Mouse (Mus musculus) embryonic fibroblast, embryonic 13.5 days (primary cell): ENCODE results near the gene Rpl31. TPM values are rescaled to one million over a fixed set of nuclear protein-coding genes. Genes with fewer than 3 reads are reported as not detected.

Experiments used
- H3K27ac ChIP-seq: 2 replicates; pipeline ENCODE4 v1.5.1; 2012; ENCODE audit warnings: low read length, control low read depth, inconsistent platforms; ENCODE audit not compliant: insufficient read depth
- H3K4me1 ChIP-seq: 2 replicates; pipeline ENCODE4 v1.6.1; 2011; ENCODE audit warnings: low read length; ENCODE audit not compliant: control insufficient read depth, insufficient read depth
- H3K4me3 ChIP-seq: 2 replicates; pipeline ENCODE4 v1.5.1; 2011; ENCODE audit warnings: mild to moderate bottlenecking, control low read depth, low read length; ENCODE audit not compliant: insufficient read depth
- CTCF ChIP-seq: IDR thresholded peaks from 2 replicates; pipeline ENCODE4 v1.5.1; 2011; ENCODE audit warnings: mild to moderate bottlenecking, control low read depth, low read length, moderate library complexity, borderline replicate concordance; ENCODE audit not compliant: insufficient read depth
- POLR2A ChIP-seq: IDR thresholded peaks from 2 replicates; pipeline ENCODE4 v1.6.1; 2011; ENCODE audit warnings: low read depth, mild to moderate bottlenecking, control low read depth, low read length, moderate library complexity
- polyA plus RNA-seq: library from polyadenylated mRNA; stranded (reverse); fragments of >200 nt; gene quantifications from 2 replicates; pipeline ENCODE4 v1.2.4, GENCODE M21; 2011; ENCODE audit warnings: low read depth; ENCODE audit not compliant: missing spikeins, insufficient read length

Gene Rpl31
- 1,424 and 1,489 TPM in 2 replicates for polyA plus RNA-seq

DNA sequence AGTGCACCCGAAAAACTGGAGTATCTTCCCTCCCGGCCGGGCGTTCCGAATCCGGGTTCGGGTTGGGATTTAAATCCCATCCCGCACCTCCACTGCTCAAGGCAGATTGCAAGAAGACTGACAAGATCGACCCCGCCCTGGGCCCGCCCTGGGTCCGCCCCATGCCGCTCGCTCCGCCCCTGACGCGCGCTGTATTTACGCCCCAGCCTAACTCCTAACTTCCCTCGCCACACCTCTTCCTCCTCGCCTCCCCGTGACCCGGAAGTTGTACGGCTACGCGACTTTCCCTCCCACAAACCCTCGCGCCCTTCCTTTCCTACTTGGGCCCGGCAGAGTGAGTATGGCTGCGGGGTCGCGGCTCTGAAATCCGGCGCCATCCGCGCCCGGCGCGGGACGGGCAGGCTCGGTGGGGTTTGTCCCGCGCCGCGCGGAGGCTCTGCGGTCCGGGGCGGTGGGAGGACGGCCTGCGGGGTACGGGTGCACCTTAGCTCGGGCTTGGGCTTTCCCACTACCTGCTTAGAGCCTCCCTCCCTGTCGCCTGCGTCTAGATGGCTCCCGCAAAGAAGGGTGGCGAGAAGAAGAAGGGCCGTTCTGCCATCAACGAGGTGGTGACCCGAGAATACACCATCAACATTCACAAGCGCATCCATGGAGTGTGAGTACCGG is at the start of gene Rpl31:
TSS of gene Rpl31 (plus strand) at position 242 of the 666 bp plus-strand sequence.
- TF ChIP-seq CTCF (no peak), POLR2A (peak; percentile 87)
- H3K27ac ChIP-seq, result peak within 1 kb of the TSS; percentile 34; the same call in 1 of the 2 replicates
- H3K4me1 ChIP-seq, result 0 out of 2 replicates have a peak, but pooled peaks cover 2% of the 10 kb centered on the region
- H3K4me3 ChIP-seq, result peak within 1 kb of the TSS; percentile 96

DNA sequence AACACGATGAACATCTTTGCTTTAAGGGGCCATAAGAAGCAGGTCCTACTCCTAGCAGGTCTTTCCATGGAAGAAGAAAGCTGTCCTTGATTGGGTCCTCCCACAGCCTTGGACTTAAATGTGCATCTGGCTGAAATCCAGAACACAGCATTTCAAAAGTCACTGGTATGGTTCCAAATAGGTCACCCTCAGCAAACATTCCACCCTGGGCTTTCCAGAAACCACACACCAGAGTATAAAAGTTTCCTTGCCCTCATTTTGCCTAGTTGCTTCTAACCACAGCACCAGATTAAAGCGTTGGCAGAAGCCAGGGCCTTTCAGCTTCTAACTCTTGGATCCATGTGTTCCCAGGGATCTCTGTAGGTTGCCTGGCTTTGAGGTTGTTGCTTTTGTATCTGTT is 49.7 kb upstream of the Rpl31 start:
- Histone ChIP-seq H3K4me1 (peaks cover 10% of the 10 kb centered on the region), H3K4me3 (no peak overlapping the region), H3K27ac (peak overlapping the region; percentile 30; the same call in 1 of the 2 replicates)
- TF ChIP-seq POLR2A, result no peak
- no peak for TF ChIP-seq CTCF

DNA sequence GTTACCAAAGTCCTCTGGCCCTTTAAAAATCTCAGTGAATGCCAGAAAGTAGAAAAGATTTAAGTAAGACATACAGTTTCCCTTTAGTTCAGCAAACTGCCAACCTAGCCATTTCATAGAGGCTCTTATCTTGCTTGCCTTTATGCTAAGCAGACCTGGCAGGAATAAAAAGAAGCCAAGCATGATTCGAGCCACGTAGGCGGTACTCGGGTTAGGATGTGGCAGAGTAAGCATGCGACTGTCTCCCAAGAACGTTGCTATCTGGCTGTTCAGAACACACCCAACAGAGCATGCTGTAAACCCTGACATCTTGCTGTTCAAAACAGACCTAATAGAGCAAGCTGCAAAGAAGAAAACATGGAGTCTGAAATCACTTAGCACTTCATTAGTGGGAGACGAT is 48.8 kb upstream of the Rpl31 start:
- Histone ChIP-seq H3K27ac (peak overlapping the region; percentile 2; the same call in 1 of the 2 replicates), H3K4me1 (peaks cover 10% of the 10 kb centered on the region), H3K4me3 (no peak overlapping the region)
- no peak for TF ChIP-seq POLR2A
- no peak for TF ChIP-seq CTCF

DNA sequence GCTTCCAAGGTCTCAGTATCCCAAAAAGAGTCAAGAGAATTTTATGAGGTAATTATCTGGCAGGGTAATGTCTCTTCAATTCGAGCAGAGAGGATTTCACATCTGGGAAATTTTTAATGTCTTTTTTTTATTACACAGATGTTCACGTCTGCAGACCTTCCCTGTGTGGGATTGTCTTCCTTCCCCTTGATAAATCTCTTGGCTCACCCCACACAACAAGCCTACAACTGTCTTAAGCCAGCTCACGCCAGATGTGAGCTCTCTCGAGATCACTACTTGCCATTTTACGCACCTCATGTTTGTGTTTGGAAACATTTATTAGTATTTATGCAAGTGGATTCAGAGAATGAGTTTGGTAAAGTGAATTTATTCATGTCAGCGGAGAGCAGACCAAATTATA is 45.7 kb upstream of the Rpl31 start:
- Histone ChIP-seq H3K27ac (no peak overlapping the region), H3K4me1 (peaks cover 10% of the 10 kb centered on the region), H3K4me3 (no peak overlapping the region)
- TF ChIP-seq CTCF, result no peak
- no peak for TF ChIP-seq POLR2A

DNA sequence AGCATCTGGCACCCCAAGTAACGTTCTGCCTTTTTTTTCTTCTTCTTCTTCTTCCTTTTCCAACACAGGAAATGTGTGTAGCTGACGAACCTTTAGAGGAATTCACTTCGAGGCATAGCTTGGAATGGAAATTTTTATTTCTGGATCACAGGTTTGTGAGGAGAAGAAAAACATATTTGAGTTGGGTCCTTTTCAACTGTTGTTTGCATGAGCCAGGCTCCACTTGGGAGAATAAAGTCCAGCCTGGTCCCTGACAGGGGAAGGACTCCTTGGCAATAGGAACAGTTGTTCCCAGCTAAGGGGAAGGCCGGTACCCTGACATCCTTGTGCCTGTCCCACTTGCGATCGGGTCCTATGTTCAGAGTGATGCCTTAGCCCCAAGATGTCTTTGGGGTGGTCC is 42.4 kb upstream of the Rpl31 start:
- Histone ChIP-seq H3K4me1 (no peaks in the 10 kb centered on the region), H3K27ac (no peak overlapping the region), H3K4me3 (no peak overlapping the region)
- TF ChIP-seq CTCF (no peak), POLR2A (no peak)

DNA sequence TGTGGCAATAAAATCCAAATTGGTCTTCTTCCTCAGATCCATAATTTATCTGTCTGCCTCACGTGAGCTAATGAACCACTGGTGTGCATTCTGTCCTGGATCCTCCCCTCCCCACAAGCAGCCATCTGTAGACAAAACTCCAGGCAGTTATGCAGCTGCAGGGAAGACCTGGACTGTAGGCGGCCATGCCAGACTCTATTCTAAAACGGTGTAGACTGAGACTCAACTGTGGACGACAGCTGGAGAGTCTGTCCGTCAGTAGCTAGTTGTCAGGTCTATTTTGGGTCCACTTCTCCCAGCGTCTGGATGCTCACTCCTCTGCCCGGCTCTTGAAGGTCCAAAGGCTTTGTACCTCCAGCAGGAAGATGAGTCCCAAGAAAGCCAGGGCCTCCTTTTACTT is 40.1 kb upstream of the Rpl31 start:
- Histone ChIP-seq H3K4me3 (no peak overlapping the region), H3K4me1 (no peaks in the 10 kb centered on the region), H3K27ac (no peak overlapping the region)
- TF ChIP-seq POLR2A (no peak), CTCF (no peak)

DNA sequence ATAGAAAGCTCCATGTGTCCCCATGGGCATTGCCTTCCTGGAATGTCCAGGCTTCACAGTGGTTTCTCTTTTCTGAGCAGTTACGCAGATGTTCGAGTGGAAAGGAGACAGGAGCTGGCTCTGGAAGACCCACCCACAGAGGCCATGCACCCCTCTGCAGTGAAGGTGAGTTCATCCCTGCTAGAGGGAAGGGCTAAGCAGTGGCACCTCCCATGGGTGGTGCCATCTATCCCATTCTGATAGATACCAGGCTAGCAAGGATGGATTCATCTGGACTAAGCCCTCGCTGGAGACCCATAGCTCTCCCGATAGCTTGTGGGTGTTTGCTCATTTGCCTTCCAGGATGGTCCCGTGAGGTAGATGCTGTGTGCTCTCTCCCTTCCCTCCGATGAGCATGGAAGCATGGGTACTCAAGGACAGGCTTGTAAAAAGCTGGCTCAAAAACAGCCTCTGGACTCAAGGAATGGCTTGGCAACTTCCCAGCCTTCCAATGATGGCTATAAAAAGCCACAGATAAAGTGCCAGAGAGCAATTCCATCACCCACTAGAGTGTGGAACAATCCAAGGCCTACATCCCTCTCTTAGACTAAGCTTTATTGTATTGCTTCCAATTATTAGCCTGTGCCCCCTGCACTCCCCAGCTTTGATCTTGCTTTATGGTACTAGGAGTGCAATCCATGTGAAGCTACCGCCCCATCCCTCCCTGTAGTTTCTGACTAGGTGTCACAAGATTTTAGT is 36.6 kb upstream of the Rpl31 start:
- no peaks in the 10 kb centered on the region for H3K4me1 ChIP-seq
- TF ChIP-seq POLR2A (no peak), CTCF (no peak)
- no peak overlapping the region for H3K27ac ChIP-seq
- H3K4me3 ChIP-seq, result no peak overlapping the region

DNA sequence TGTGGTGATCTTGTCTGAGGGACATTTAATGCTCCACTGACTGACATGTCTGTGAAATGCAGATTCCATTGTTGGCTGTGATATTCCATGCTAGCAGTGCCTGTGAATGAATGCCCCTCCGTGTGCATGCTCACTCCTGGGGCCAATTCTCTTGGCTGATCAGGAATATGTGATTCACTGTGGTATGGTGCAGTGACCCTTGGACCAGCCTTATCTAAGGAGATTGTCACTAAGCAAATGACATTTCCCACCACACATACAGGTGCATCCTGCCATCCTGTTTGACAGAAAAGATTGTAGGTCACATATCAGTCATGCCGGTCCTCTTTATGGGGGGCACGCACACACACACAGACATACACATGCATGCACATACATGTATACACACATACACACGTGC is 35.2 kb upstream of the Rpl31 start:
- Histone ChIP-seq H3K4me1 (no peaks in the 10 kb centered on the region), H3K4me3 (no peak overlapping the region), H3K27ac (no peak overlapping the region)
- TF ChIP-seq CTCF (no peak), POLR2A (no peak)

DNA sequence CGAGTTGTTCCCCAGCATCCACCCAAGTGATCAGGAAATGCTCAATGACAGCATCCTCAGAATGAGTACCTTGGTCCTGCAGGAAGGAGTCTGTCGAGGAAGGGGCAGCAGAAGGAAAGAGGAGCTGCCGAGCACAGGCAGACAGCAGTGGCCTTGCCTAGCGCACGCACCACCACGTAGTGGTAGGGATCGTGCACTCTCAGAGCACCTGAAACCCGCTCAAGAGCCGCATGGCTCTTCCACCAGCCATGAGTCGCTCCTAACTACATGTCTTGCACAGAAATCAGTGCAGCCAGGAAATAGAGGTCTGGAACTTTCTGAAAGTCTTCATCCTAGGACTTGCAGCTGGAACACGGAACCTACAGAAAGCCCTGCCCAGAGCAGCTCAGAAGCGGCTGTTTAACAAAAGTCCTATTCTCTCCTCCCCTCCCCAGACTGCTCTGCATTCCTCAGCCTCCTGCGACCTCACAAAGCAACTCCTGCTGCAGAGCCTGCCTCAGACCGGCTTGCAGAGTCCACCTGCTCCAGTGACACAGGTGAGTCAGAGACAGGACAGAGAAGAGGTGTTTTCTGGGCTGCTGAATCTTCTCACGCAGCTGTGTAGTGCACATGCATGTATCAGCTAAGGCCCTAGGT is 32.0 kb upstream of the Rpl31 start:
- TF ChIP-seq CTCF (no peak), POLR2A (no peak)
- no peaks in the 10 kb centered on the region for H3K4me1 ChIP-seq
- H3K4me3 ChIP-seq, result no peak overlapping the region
- H3K27ac ChIP-seq, result no peak overlapping the region

DNA sequence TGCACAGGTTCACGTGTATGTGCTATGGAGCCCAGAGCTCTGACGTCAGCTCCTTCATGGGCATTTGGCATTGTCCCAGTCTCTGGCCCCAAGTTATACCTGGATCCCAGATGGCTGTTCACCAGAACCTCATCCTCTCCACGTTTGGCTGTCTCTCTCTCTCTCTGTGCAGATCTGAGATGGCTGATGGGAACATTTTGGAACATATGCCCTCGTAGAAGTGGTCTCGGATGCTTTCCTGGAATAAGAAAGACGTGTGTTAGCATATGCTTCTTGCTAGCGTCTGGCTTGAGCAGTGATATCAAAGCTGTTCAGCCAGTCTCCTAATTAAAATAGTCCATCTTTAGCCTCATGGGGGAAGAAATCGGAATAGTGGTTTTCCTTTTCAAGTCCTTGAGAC is 30.9 kb upstream of the Rpl31 start:
- Histone ChIP-seq H3K4me1 (no peaks in the 10 kb centered on the region), H3K27ac (no peak overlapping the region), H3K4me3 (no peak overlapping the region)
- TF ChIP-seq POLR2A (no peak), CTCF (no peak)

DNA sequence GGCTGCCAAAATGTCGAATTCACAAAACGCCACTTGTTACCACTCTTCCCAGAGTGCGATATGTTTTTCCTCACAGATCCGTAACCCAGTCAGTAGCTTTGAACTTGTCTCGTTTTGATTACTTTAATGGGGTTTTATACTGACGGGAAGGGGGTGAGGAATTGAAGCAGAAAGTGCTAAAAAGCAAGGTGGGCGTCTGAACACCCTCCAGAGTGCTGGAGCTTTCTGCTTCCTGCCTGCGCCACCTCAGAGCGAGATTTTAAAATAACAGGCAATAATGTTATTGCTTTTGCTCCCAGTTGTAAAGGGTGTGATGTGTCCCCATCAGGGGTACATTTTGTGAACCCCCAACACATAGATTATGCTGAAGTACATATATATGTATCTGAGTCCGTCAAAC is 28.8 kb upstream of the Rpl31 start:
- H3K27ac ChIP-seq, result no peak overlapping the region
- TF ChIP-seq POLR2A, result no peak
- TF ChIP-seq CTCF, result no peak
- H3K4me1 ChIP-seq, result no peaks in the 10 kb centered on the region
- no peak overlapping the region for H3K4me3 ChIP-seq
